Comparison of ENCODE assay signal across 12 mouse cellular contexts in genomic region chr11:11872140-11872795, GRCm38 (mm10). TPM values are rescaled to one million over a fixed set of nuclear protein-coding genes. Genes with fewer than 3 reads are reported as not detected.
DNase-seq lines count a peak whose midpoint lies in the region; ATAC-seq and TF ChIP-seq lines count a peak whose summit lies in the region.
"Had no signal": no experiment of that assay in that cellular context is flagged by ENCODE, and none has a peak within 500 bp of the region (broad histone marks: within the 10 kb centered on the region; RNA-seq: fewer than 3 reads in every experiment).

No protein-coding gene starts in this region.

- no peaks in the 10 kb centered on the region for H3K9me3 ChIP-seq in heart, embryonic 11.5 days (replicated peaks; ENCODE audit: control insufficient read depth, low read length)
- no peaks in the 10 kb centered on the region for H3K9me3 ChIP-seq in midbrain, embryonic 12.5 days
- H3K9me3 ChIP-seq in midbrain, embryonic 16.5 days (replicated peaks; ENCODE audit: control insufficient read depth, low read length, poor library complexity, severe bottlenecking) = no peaks in the 10 kb centered on the region
- H3K9me3 ChIP-seq in stomach, postnatal 0 days (ENCODE audit: control insufficient read depth, low read length) = no peaks in the 10 kb centered on the region

- TF ChIP-seq EP300 in stomach, postnatal 0 days (optimal IDR thresholded peaks at IDR 0.05) = no peak

- ATAC-seq in heart, embryonic 11.5 days (replicated peaks; ENCODE audit: insufficient number of reproducible peaks, low FRiP score, low TSS enrichment) = no peak
- no peak for ATAC-seq in midbrain, embryonic 12.5 days (ENCODE audit: low FRiP score, low read depth)
- no peak for ATAC-seq in midbrain, embryonic 16.5 days
- ATAC-seq in hematopoietic stem cell, adult 5-6 weeks (replicated peaks in 1 of 2; ENCODE audit: insufficient read depth in 1 of 2, low FRiP score in 2 of 2, low TSS enrichment in 1 of 2, low read depth in 1 of 2, poor library complexity in 2 of 2, severe bottlenecking in 2 of 2) = peak; percentile 27 to 48; a peak in 2 of 4 replicates
- no peak for ATAC-seq in stomach, postnatal 0 days (ENCODE audit: low FRiP score, low TSS enrichment)

- no peak for TF ChIP-seq CTCF in stomach, postnatal 0 days (IDR thresholded peaks at IDR 0.05; ENCODE audit: low read depth)

- no peak overlapping the region for H3K4me3 ChIP-seq in heart, embryonic 11.5 days (ENCODE audit: low read depth, low read length)
- H3K4me3 ChIP-seq in midbrain, embryonic 12.5 days = no peak overlapping the region
- no peak overlapping the region for H3K4me3 ChIP-seq in midbrain, embryonic 16.5 days (ENCODE audit: low read depth, low read length)
- no peak overlapping the region for H3K4me3 ChIP-seq in stomach, postnatal 0 days (ENCODE audit: low read depth, low read length)

- no peaks in the 10 kb centered on the region for H3K27me3 ChIP-seq in heart, embryonic 11.5 days (ENCODE audit: control insufficient read depth, insufficient read depth, low read length)
- no peaks in the 10 kb centered on the region; the same call in 1 of the 2 replicates for H3K27me3 ChIP-seq in midbrain, embryonic 12.5 days
- H3K27me3 ChIP-seq in midbrain, embryonic 16.5 days (ENCODE audit: control insufficient read depth, insufficient read depth, low read depth, low read length) = peaks cover 2% of the 10 kb centered on the region; the same call in 1 of the 2 replicates
- H3K27me3 ChIP-seq in stomach, postnatal 0 days (ENCODE audit: control insufficient read depth, insufficient read depth, low read length) = no peaks in the 10 kb centered on the region

- DNase-seq in heart, adult 18-20 months = no peak
- no peak for DNase-seq in stomach, postnatal 0 days (ENCODE audit: low spot score)
- DNase-seq in urinary bladder, postnatal 10 days (ENCODE audit: low spot score) = no peak
- no peak for DNase-seq in layer of hippocampus, postnatal 36 days
- DNase-seq: adrenal gland, adult 8-10 months; cerebellum, adult 9-10 months; kidney, adult 8-10 months had no signal

- H3K36me3 ChIP-seq in heart, embryonic 11.5 days (ENCODE audit: control insufficient read depth, insufficient read depth, low read length) = no peaks in the 10 kb centered on the region
- no peaks in the 10 kb centered on the region for H3K36me3 ChIP-seq in midbrain, embryonic 12.5 days
- no peaks in the 10 kb centered on the region for H3K36me3 ChIP-seq in midbrain, embryonic 16.5 days (ENCODE audit: control insufficient read depth, insufficient read depth, low read length)
- no peaks in the 10 kb centered on the region for H3K36me3 ChIP-seq in stomach, postnatal 0 days (ENCODE audit: control insufficient read depth, insufficient read depth, low read length)

- 66% methylated on average over 3 of the region's 3 CpGs for WGBS in heart, embryonic 11.5 days (ENCODE audit: insufficient replicate concordance)
- 69% methylated on average over 3 of the region's 3 CpGs for WGBS in midbrain, embryonic 12.5 days
- WGBS in midbrain, embryonic 16.5 days = 58% methylated on average over 3 of the region's 3 CpGs
- 51% methylated on average over 3 of the region's 3 CpGs for WGBS in stomach, postnatal 0 days

- peaks cover 31% of the 10 kb centered on the region for H3K4me1 ChIP-seq in heart, embryonic 11.5 days (ENCODE audit: control insufficient read depth, insufficient read depth, low read length)
- peaks cover 39% of the 10 kb centered on the region for H3K4me1 ChIP-seq in midbrain, embryonic 12.5 days
- peaks cover 20% of the 10 kb centered on the region for H3K4me1 ChIP-seq in midbrain, embryonic 16.5 days (ENCODE audit: control insufficient read depth, insufficient read depth, low read length)
- H3K4me1 ChIP-seq in stomach, postnatal 0 days (replicated peaks; ENCODE audit: control insufficient read depth, insufficient read depth) = no peaks in the 10 kb centered on the region

- peak overlapping the region; percentile 74 for H3K27ac ChIP-seq in heart, embryonic 11.5 days (ENCODE audit: low read depth, low read length)
- H3K27ac ChIP-seq in midbrain, embryonic 12.5 days (replicated peaks) = peak overlapping the region; percentile 75; the same call in 1 of the 2 replicates
- no peak overlapping the region for H3K27ac ChIP-seq in midbrain, embryonic 16.5 days (ENCODE audit: low read length)
- peak overlapping the region; percentile 82 for H3K27ac ChIP-seq in stomach, postnatal 0 days (replicated peaks)

- no peak overlapping the region for H3K4me2 ChIP-seq in heart, embryonic 11.5 days
- no peak overlapping the region for H3K4me2 ChIP-seq in midbrain, embryonic 12.5 days (replicated peaks)
- no peak overlapping the region for H3K4me2 ChIP-seq in midbrain, embryonic 16.5 days (ENCODE audit: low read length)
- no peak overlapping the region for H3K4me2 ChIP-seq in stomach, postnatal 0 days (replicated peaks; ENCODE audit: low read depth)
- H3K4me2 ChIP-seq: midbrain, embryonic 11.5 days had no signal

- no peak overlapping the region for H3K9ac ChIP-seq in heart, embryonic 11.5 days (ENCODE audit: low read depth, low read length)
- H3K9ac ChIP-seq in midbrain, embryonic 12.5 days (replicated peaks) = no peak overlapping the region
- no peak overlapping the region for H3K9ac ChIP-seq in midbrain, embryonic 16.5 days (ENCODE audit: low read depth, low read length)
- no peak overlapping the region for H3K9ac ChIP-seq in stomach, postnatal 0 days (ENCODE audit: low read length)

RNA-seq across cellular contexts. Expression of gene Ddc, which starts 25.7 kb away (rescaled TPM):
- 39.7 and 44.5 TPM in 2 replicates for polyA plus RNA-seq in heart, embryonic 11.5 days (2014; fragmentation: Nextera tagmentation; extraction: Ambion mirVana)
- 1 to 10 TPM; 1.3 to 1.9 TPM for total RNA-seq in heart, adult 18-20 months (2021)
- polyA plus RNA-seq in midbrain, embryonic 12.5 days (2016; fragmentation: Nextera tagmentation; extraction: Ambion mirVana) = 18.7 and 26.2 TPM in 2 replicates
- polyA plus RNA-seq in midbrain, embryonic 16.5 days (2015; fragmentation: Nextera tagmentation; extraction: Ambion mirVana) = 18.4 and 21.7 TPM in 2 replicates
- total RNA-seq in hematopoietic stem cell, adult 5-6 weeks (2017) = not detected in 2 replicates
- 24.0 and 24.1 TPM in 2 replicates for polyA plus RNA-seq in stomach, postnatal 0 days (2015; fragmentation: Nextera tagmentation; extraction: Ambion mirVana)
- 10 to 100 TPM in 1 of 2 experiments, 1 to 10 TPM in 1; 6.3 to 10.3 TPM for total RNA-seq in layer of hippocampus, postnatal 36 days (2021)

Comparison
In these comparisons a context has a peak if more than half of its experiments do, and no peak if none do; other contexts are left out.
1. ATAC-seq: peak in hematopoietic stem cell, adult 5-6 weeks (2 of 2); none in heart, embryonic 11.5 days (single experiment), midbrain, embryonic 12.5 days (single experiment), midbrain, embryonic 16.5 days (single experiment) and stomach, postnatal 0 days (single experiment).